Mouse (Mus musculus): ENCODE results near the gene Ovol3. TPM values are rescaled to one million over a fixed set of nuclear protein-coding genes. Genes with fewer than 3 reads are reported as not detected.
"Not testable (repeated sequence)": the region's sequence is repeated elsewhere in the genome, so short reads cannot be mapped to it uniquely, and the experiment has no call there.

Gene Ovol3
- not detected in 2 replicates for polyA plus RNA-seq (2012; ENCODE audit: insufficient read depth, insufficient read length, missing spikeins)

DNA sequence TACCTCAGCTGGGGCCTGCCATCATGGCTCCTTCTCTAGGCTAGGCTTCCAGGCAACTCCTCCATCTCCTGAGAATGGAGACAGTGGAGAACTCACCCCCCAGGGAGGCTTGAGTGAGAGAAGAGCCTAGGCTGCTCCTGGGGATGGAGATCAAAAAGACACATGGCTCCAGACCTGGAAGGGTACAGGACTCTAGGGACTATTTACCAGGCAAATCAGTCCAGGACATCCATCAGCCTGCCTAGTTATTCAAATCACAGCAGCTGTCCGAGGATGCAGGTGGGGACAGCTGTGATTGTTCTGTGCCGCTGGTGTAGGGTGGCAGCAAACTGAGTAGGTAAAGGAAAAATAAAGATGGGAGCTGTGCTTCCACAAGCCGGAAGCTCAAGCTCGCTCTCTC lies at the start of gene Ovol3:
Gene Ovol3 (minus strand): TSS at position 101 of the 400 bp plus-strand sequence.
- no peak within 1 kb of the TSS for H3K27ac ChIP-seq (replicated peaks; ENCODE audit: low read depth, low read length)
- no peak within 1 kb of the TSS for H3K4me3 ChIP-seq (ENCODE audit: insufficient read depth, low read depth, low read length)
- H3K4me1 ChIP-seq (ENCODE audit: control insufficient read depth, insufficient read depth, insufficient read length, low read length), result peaks cover 2% of the 10 kb centered on the region; the same call in 1 of the 2 replicates

DNA sequence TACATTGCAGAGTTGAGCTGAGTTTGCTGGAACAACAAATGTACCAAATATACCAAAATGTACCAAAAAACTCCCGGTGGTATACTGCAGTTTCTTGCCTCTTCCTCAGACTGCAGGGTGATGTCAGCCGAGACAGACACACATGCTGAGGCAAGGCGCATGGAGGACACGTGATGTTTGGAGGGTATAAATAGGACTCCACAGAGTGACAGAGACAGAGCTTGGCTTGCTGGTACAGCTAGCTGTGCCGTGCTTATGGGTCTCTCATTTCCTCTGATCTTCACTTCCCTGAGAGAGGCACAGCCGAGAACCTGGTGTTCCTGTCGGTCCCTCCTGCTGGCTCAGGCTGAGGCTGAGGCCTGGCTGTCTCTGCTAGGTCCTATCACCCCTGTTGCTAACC lies 47.2 kb upstream of the Ovol3 start:
- Histone ChIP-seq H3K4me3 (ENCODE audit: insufficient read depth, low read depth, low read length) (no peak overlapping the region), H3K27ac (replicated peaks; ENCODE audit: low read depth, low read length) (no peak overlapping the region), H3K4me1 (ENCODE audit: control insufficient read depth, insufficient read depth, insufficient read length, low read length) (no peaks in the 10 kb centered on the region)

DNA sequence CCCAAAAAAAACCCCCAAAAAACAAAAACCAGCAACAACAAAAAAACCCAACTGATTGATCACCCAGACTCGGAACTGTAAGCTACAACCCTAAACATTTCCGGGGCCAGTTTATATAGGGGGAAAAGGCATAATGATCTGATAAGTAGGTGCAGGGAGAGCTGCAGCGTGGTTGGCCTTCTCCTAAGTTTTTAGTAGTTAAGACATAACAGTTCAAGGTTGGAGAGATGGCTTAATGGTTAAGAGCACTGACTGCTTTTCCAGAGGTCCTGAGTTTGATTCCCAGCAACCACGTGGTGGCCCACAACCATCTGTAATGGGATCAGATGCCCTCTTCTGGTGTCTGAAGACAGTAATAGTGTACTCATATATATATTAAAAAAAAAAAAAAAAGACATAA lies 46.0 kb upstream of the Ovol3 start:
- no peak overlapping the region for H3K4me3 ChIP-seq (ENCODE audit: insufficient read depth, low read depth, low read length)
- H3K27ac ChIP-seq (replicated peaks; ENCODE audit: low read depth, low read length), result no peak overlapping the region
- no peaks in the 10 kb centered on the region for H3K4me1 ChIP-seq (ENCODE audit: control insufficient read depth, insufficient read depth, insufficient read length, low read length)

DNA sequence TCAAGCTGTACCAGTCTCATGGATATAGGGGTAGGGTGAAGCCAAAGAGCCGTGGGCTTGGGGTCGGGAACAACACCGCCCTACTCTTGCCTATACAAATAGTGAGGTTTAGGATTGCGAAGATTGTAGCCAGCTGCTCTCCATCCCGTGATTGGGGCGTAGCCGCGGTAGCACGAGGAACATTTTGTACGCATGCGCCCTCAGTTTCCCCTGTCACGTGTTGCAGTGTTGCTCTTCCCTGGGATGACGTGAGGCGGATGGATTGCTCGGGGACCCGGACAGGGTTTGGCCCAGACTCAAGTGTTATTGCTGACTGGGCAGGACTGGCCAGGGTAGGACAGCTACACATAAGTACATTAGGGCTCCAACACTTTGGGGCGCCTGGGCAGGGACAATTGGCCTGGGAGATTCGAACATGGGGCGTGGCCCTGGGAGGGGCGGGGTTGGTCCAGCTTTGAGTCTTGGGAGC lies 45.2 kb upstream of the Ovol3 start:
- H3K4me1 ChIP-seq (ENCODE audit: control insufficient read depth, insufficient read depth, insufficient read length, low read length), result no peaks in the 10 kb centered on the region
- peak overlapping the region; percentile 96 for H3K27ac ChIP-seq (replicated peaks; ENCODE audit: low read depth, low read length)
- H3K4me3 ChIP-seq (ENCODE audit: insufficient read depth, low read depth, low read length), result peak overlapping the region; percentile 69

DNA sequence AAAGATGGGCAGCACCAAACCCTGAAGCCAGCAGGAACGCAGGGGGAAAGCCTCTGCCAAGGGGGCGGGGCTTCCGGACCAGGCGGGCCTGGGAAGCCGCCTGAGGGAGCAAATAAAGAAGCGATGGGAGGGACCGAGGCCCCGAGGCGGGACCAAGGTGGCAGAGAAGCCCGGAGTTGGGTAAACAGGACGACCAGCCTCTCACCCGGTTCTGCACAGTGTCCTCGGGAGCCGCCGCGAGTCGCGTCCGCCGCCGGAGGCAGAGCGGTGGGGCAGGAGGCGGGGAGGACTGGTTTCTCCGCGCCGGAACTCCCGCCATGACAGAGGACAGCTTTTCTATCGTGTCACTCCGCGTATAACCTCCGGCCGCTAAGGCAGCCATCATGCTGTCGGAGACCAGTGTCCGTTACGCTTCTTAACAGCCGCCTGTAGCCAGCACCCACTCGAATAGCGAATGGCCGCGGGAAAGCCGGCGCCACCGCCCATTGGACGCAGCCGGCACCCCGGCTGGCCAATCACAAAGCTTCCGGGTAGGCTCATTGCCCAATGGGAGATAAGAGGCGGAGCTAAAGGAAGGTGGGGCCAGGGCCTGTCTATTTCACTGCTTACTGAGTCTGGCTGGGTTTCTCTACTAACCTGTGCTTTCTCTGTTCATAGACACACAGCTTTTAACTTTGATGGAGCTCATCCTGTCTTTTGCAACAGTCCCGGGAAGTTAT lies 44.6 kb upstream of the Ovol3 start, which contains the start of the genes Thap8 and Wdr62:
Gene Thap8 (plus strand): TSS at position 144 of the 719 bp plus-strand sequence.
Gene Wdr62 (minus strand): TSS at position 469 of the 719 bp plus-strand sequence.
- Histone ChIP-seq H3K27ac (replicated peaks; ENCODE audit: low read depth, low read length) (peak within 1 kb of the TSS; percentile 96), H3K4me1 (ENCODE audit: control insufficient read depth, insufficient read depth, insufficient read length, low read length) (no peaks in the 10 kb centered on the region), H3K4me3 (ENCODE audit: insufficient read depth, low read depth, low read length) (peak within 1 kb of the TSS; percentile 77)

DNA sequence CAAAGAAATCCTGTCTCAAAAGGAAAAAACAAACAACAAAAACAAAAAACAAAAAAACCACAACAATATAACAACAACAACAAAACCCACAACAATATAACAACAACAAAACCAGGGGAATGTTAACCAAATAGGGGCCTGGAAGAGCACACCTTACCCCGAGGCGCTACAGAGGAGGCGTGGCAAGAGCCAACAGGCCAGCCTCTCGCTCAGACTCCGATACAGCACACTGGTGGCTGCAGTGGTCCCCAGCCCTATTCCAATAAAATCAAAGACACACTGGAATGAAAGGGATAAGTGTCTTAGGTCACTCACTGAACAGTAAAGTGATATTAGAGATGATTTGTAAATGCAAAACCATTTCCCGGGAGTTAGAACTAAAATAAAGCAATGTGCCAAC lies 44.0 kb upstream of the Ovol3 start:
- peak overlapping the region; percentile 41; the same call in 1 of the 2 replicates for H3K27ac ChIP-seq (replicated peaks; ENCODE audit: low read depth, low read length)
- peak overlapping the region; percentile 77 for H3K4me3 ChIP-seq (ENCODE audit: insufficient read depth, low read depth, low read length)

DNA sequence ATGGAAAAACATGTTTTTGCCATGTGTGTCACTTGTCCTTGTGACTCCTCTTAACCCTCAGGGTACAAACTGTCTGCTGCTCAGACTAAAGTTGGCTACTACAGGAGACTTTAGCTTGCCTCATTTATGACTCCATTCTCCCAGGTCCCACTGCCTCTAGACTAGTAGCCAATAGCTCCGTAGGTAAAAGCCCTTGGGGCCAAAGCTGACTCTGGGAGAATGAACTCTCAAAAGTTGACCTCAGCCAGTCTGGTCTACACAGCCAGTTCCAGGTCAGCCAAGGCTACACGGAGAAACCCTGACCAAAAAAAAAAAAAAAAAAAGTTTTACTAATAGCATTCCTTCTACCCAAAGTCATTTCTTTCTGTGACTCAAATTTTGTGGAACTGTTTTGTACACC lies 43.4 kb upstream of the Ovol3 start:
- Histone ChIP-seq H3K4me3 (ENCODE audit: insufficient read depth, low read depth, low read length) (no peak overlapping the region), H3K4me1 (ENCODE audit: control insufficient read depth, insufficient read depth, insufficient read length, low read length) (no peaks in the 10 kb centered on the region), H3K27ac (replicated peaks; ENCODE audit: low read depth, low read length) (peak overlapping the region; percentile 41; the same call in 1 of the 2 replicates)

More for the DNA sequence above, 44.0 kb upstream of the Ovol3 start:
- H3K4me1 ChIP-seq (ENCODE audit: control insufficient read depth, insufficient read depth, insufficient read length, low read length), result no peaks in the 10 kb centered on the region

DNA sequence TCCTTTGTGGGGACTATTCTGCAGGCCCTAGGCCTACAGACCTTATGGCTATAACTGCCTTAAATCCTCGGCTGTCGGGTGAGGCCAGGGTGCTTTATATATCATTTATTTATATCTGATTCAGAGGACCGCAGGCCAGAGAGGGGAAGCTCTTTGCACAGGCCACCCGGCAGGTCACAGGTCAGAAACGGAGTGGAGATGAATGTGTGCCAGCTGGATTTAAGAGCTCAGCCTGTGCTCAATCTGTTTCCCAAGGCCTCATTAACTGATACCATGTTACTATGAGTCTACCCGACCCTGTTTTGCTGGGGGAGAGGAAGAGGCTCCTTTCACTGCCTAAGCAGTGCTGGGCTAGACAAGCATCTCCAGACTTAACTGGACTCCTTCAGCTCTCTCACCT lies 38.9 kb upstream of the Ovol3 start:
- no peak overlapping the region for H3K4me3 ChIP-seq (ENCODE audit: insufficient read depth, low read depth, low read length)
- no peak overlapping the region for H3K27ac ChIP-seq (replicated peaks; ENCODE audit: low read depth, low read length)
- H3K4me1 ChIP-seq (ENCODE audit: control insufficient read depth, insufficient read depth, insufficient read length, low read length), result no peaks in the 10 kb centered on the region

DNA sequence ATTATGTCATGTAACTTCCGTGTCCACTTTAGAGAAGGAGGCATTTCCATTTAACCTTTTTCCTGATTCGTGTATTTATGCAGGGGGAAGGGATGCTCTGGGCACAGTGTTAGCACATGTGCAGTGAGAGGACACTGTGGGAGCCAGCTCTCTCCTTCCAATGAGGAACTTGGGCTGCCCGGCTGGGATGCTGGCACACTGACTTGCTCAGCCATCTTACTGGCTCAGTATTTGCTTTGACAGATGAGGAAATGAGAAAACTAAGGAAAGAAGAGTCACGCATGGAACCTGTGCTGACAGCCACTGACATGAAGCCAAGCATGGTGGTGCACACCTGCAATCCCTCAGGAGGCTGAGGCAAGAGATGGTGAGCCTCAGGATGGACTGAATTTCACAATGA lies 34.1 kb upstream of the Ovol3 start:
- no peaks in the 10 kb centered on the region for H3K4me1 ChIP-seq (ENCODE audit: control insufficient read depth, insufficient read depth, insufficient read length, low read length)

DNA sequence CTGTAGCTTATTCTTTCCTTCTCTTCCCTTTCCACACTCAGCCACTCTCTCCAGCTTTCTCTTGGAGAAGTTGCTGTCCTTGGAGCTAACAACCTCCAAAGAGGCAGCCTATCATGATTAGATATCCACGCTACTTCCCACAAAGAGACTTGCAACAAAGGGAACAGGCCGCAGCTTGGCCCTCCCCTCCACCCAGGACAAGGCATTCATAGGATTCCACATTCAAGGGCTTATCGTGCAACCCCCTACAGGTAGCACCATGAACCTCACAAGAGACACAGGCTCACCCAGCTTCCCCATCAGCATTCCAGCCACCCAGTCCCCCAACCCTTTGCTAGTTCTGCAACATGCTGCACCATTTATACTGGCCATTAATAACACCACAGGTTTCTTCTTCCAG lies 31.3 kb upstream of the Ovol3 start:
- Histone ChIP-seq H3K27ac (replicated peaks; ENCODE audit: low read depth, low read length) (no peak overlapping the region), H3K4me1 (ENCODE audit: control insufficient read depth, insufficient read depth, insufficient read length, low read length) (no peaks in the 10 kb centered on the region), H3K4me3 (ENCODE audit: insufficient read depth, low read depth, low read length) (no peak overlapping the region)

More for the DNA sequence above, 34.1 kb upstream of the Ovol3 start:
- H3K27ac ChIP-seq (replicated peaks; ENCODE audit: low read depth, low read length), result no peak overlapping the region
- no peak overlapping the region for H3K4me3 ChIP-seq (ENCODE audit: insufficient read depth, low read depth, low read length)

DNA sequence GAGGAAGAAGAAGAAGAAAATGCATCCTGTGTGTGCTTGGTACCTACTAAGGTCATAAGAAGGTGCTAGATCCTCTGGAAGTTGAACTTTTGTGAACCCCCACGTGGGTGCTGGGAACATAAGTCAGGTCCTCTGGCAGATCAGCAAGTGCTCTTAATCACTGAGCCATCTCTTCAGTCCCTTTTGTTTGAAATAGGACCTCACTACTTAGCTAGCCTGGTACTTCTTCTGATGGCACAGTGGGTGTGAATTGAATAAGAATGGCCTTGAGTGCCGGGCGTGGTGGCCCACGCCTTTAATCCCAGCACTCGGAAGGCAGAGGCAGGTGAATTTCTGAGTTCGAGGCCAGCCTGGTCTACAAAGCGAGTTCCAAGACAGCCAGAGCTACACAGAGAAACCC lies 30.4 kb upstream of the Ovol3 start:
- Histone ChIP-seq H3K27ac (replicated peaks; ENCODE audit: low read depth, low read length) (no peak overlapping the region), H3K4me3 (ENCODE audit: insufficient read depth, low read depth, low read length) (no peak overlapping the region), H3K4me1 (ENCODE audit: control insufficient read depth, insufficient read depth, insufficient read length, low read length) (no peaks in the 10 kb centered on the region)

DNA sequence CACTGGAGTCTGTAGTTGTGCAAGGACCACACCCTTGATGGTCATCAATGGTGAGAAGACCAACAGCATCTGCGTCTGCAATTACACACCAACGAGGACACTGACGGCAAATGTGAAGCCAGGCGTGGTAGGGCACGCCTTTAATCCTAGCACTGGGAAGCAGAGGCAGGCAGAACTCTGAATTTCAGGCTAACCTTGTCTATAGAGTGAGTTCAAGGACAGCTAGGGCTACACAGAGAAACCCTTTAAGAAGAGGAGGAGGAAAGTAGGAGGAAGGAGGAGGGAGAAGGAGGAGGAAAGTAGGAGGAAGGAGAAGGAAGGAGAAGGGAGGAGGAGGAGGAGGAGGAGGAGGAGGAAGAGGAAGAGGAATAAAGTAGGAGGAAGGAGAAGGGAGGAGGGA lies 30.0 kb upstream of the Ovol3 start:
- no peak overlapping the region for H3K27ac ChIP-seq (replicated peaks; ENCODE audit: low read depth, low read length)
- H3K4me1 ChIP-seq (ENCODE audit: control insufficient read depth, insufficient read depth, insufficient read length, low read length), result no peaks in the 10 kb centered on the region
- no peak overlapping the region for H3K4me3 ChIP-seq (ENCODE audit: insufficient read depth, low read depth, low read length)

DNA sequence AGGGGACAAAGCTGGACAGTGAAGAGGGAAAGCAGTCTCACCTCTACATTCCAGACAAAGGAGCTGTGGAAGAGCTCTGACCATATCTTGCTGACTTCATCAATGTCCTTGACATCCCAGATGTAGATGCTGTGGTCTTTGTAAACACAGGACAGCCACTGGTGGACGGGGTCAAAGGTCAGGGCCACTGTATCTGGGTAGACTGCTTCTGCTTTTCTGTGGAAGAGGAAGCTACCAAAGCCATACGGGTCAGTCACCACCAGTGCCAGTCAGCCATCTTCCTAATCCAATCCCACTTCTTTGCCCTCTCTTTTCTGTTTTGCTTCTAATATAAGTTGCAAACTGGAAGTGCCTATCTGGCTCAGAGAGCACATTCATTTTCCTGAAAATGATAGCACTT lies 29.5 kb upstream of the Ovol3 start:
- Histone ChIP-seq H3K4me1 (ENCODE audit: control insufficient read depth, insufficient read depth, insufficient read length, low read length) (no peaks in the 10 kb centered on the region), H3K27ac (replicated peaks; ENCODE audit: low read depth, low read length) (no peak overlapping the region), H3K4me3 (ENCODE audit: insufficient read depth, low read depth, low read length) (no peak overlapping the region)

DNA sequence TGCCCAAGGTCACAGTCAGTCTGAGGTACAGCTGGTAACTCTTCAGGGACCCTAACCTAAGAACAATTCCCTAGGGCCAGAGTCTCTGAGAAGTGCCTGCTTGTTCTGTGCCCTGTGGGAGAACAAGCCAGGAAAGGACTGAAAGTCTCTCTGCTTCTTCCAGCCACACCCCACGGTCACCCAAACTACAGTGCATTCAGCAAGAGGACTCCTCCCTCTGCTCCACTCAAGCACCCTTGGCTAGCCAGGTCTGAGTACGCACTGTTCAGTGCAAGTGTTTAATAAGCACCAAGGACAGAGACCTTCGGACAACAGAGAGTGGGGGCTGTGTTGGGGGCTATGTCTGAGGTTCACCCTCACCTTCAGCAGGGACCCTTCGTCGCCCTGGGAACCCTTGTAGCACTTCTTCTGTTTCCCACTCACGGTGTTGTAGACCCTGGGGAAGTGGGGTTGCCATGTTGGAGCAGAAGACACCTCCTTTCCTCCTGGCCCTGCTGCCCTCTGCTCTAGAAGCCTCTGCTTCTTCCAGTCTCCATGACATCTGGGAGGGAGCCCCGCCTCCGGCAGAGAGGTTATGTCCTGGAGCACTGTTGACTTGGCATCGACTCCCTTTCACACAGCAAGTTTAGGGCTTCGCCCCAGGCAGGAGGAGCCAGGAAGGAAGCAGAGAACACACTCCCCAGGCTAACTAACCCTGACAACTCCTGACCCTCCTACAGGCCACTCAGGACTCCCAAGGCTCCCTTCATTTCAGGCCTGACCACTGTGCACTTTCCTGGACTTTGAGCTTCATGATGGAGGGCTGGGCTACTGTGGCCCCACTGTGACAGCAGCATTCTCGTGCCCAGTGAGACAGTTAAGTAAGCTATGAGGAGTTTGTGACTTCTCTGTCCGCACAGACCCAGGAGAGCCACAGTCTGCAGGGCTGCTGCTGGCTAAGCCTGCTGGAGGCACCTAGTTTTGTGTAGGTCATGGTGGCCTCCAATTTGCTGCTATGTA lies 16.7 kb upstream of the Ovol3 start:
- Histone ChIP-seq H3K27ac (replicated peaks; ENCODE audit: low read depth, low read length) (peak overlapping the region; percentile 82), H3K4me3 (ENCODE audit: insufficient read depth, low read depth, low read length) (peak overlapping the region; percentile 36), H3K4me1 (ENCODE audit: control insufficient read depth, insufficient read depth, insufficient read length, low read length) (peaks cover 4% of the 10 kb centered on the region)

DNA sequence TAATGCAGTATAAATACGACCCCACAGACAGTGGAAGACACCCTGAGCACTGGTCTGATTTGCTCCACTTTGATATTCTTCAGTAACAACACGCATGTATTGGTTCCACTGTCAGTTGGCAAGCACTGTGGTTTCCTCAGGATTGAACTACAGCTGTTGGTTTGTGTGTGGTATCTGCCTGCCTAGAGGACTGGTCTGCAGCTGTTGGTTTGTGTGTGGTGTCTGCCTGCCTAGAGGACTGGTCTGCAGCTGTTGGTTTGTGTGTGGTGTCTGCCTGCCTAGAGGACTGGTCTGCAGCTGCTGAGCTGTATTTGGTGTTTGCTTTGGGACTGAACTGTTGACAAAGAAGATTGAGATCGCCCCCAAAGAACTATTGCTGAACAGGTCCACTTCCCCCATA lies 1.8 kb upstream of the Ovol3 start:
- H3K27ac ChIP-seq (replicated peaks; ENCODE audit: low read depth, low read length); H3K4me1 ChIP-seq (ENCODE audit: control insufficient read depth, insufficient read depth, insufficient read length, low read length); H3K4me3 ChIP-seq (ENCODE audit: insufficient read depth, low read depth, low read length): not testable (repeated sequence)

Data from brown adipose tissue, adult 24 weeks (tissue).